Mouse (Mus musculus) lung, adult 2 months (tissue): ENCODE measurements around the gene Dnah11. TPM values are rescaled to one million over a fixed set of nuclear protein-coding genes. Genes with fewer than 3 reads are reported as not detected.

Experiments used
- DNase-seq: peaks from one replicate; pipeline ENCODE4 v3.0.0; 2022
- H3K4me1 ChIP-seq: fragments of 200-500 bp; 2 replicates; pipeline ENCODE4 v1.6.1; 2011; ENCODE audit warnings: low read length; ENCODE audit not compliant: control insufficient read depth, insufficient read depth
- H3K4me3 ChIP-seq: fragments of 200-500 bp; replicated peaks from 2 replicates; pipeline ENCODE3; 2011; ENCODE audit warnings: low read depth, mild to moderate bottlenecking, control low read depth, low read length; ENCODE audit errors: extremely low read depth
- CTCF ChIP-seq: fragments of 200-500 bp; IDR thresholded peaks from 2 replicates; pipeline ENCODE4 v1.5.1; 2011; ENCODE audit warnings: mild to moderate bottlenecking, low read length, control low read depth; ENCODE audit not compliant: insufficient read depth
- POLR2A ChIP-seq: fragments of 200-500 bp; IDR thresholded peaks from 2 replicates; pipeline ENCODE4 v1.6.1; 2011; ENCODE audit warnings: low read depth, mild to moderate bottlenecking, control low read depth, low read length, borderline replicate concordance; ENCODE audit errors: extremely low read depth
- WGBS: fragments of 180-500 bp; shearing (Covaris S2); methylation state at CpG from one replicate; pipeline ENCODE4 v1.1.7; 2018; 5-methylcytosine and 5-hydroxymethylcytosine counted together
- polyA plus RNA-seq: library from polyadenylated mRNA; depleted of rRNA; stranded (reverse); fragments of >200 nt; gene quantifications from 2 replicates; pipeline ENCODE4 v1.2.3, GENCODE M21; 2012

Dnah11 gene
- polyA plus RNA-seq, 1 experiment, result 2.0 TPM

GRCm38 (mm10) chr12:118018936-118019335 is 179.9 kb downstream of the Dnah11 start:
- Histone ChIP-seq H3K4me3 (no peak overlapping the region), H3K4me1 (no peaks in the 10 kb centered on the region; the same call in 1 of the 2 replicates)
- WGBS, result 40% methylated on average over 6 of the region's 6 CpGs
- TF ChIP-seq POLR2A, result no peak
- no peak for TF ChIP-seq CTCF
- no peak for DNase-seq

GRCm38 (mm10) chr12:118013872-118014271 is 185.0 kb downstream of the Dnah11 start:
- no peak for TF ChIP-seq POLR2A
- no peak for TF ChIP-seq CTCF
- DNase-seq, result no peak
- Histone ChIP-seq H3K4me1 (no peaks in the 10 kb centered on the region; the same call in 1 of the 2 replicates), H3K4me3 (no peak overlapping the region)
- 89% methylated on average over 3 of the region's 3 CpGs for WGBS

- 81% methylated on average over 8 of the region's 8 CpGs for WGBS
- H3K4me3 ChIP-seq, result no peak overlapping the region
- H3K4me1 ChIP-seq, result no peaks in the 10 kb centered on the region
- DNase-seq, result no peak
- TF ChIP-seq CTCF (no peak), POLR2A (no peak)
Observed at GRCm38 (mm10) chr12:118011921-118012320, 186.9 kb downstream of the Dnah11 start.

- TF ChIP-seq CTCF (no peak), POLR2A (no peak)
- WGBS, result 65% methylated on average over 9 of the region's 9 CpGs
- Histone ChIP-seq H3K4me3 (no peak overlapping the region), H3K4me1 (no peaks in the 10 kb centered on the region)
- no peak for DNase-seq
Observed at GRCm38 (mm10) chr12:117994938-117995337, 203.9 kb downstream of the Dnah11 start.

GRCm38 (mm10) chr12:117993499-117993898 is 205.3 kb downstream of the Dnah11 start:
- TF ChIP-seq CTCF, result peak; percentile 91
- no peak for TF ChIP-seq POLR2A
- DNase-seq, result peak; percentile 61
- WGBS, result 2% methylated on average over 7 of the region's 7 CpGs
- no peaks in the 10 kb centered on the region; the same call in 1 of the 2 replicates for H3K4me1 ChIP-seq
- no peak overlapping the region for H3K4me3 ChIP-seq

GRCm38 (mm10) chr12:117989018-117989828 is 209.6 kb downstream of the Dnah11 start:
- Histone ChIP-seq H3K4me3 (no peak overlapping the region), H3K4me1 (no peaks in the 10 kb centered on the region; the same call in 1 of the 2 replicates)
- 24% methylated on average over 11 of the region's 11 CpGs for WGBS
- DNase-seq, result no peak
- TF ChIP-seq POLR2A, result no peak
- no peak for TF ChIP-seq CTCF

- H3K4me3 ChIP-seq, result no peak overlapping the region
- H3K4me1 ChIP-seq, result no peaks in the 10 kb centered on the region
- DNase-seq, result no peak
- TF ChIP-seq CTCF (no peak), POLR2A (no peak)
- 59% methylated on average over 3 of the region's 3 CpGs for WGBS
Observed at GRCm38 (mm10) chr12:117980315-117980714, 218.5 kb downstream of the Dnah11 start.

- TF ChIP-seq POLR2A, result no peak
- no peak for TF ChIP-seq CTCF
Observed at GRCm38 (mm10) chr12:117973712-117974111, 225.1 kb downstream of the Dnah11 start.

GRCm38 (mm10) chr12:117962698-117963097 is 236.1 kb downstream of the Dnah11 start:
- DNase-seq, result no peak
- no peak for TF ChIP-seq CTCF
- no peak for TF ChIP-seq POLR2A
- 62% methylated on average over 2 of the region's 2 CpGs for WGBS
- no peaks in the 10 kb centered on the region for H3K4me1 ChIP-seq
- no peak overlapping the region for H3K4me3 ChIP-seq

More at GRCm38 (mm10) chr12:117973712-117974111, 225.1 kb downstream of the Dnah11 start:
- no peak for DNase-seq
- Histone ChIP-seq H3K4me1 (no peaks in the 10 kb centered on the region), H3K4me3 (no peak overlapping the region)

GRCm38 (mm10) chr12:117959213-117959612 is 239.6 kb downstream of the Dnah11 start:
- H3K4me3 ChIP-seq, result no peak overlapping the region
- no peak for DNase-seq
- H3K4me1 ChIP-seq, result no peaks in the 10 kb centered on the region
- no peak for TF ChIP-seq POLR2A
